Mouse (Mus musculus) hindbrain, embryonic 16.5 days (tissue): ENCODE measurements around the gene Oxct1. TPM values are rescaled to one million over a fixed set of nuclear protein-coding genes. Genes with fewer than 3 reads are reported as not detected.

ENCODE experiments used
- ATAC-seq: fragments of 200-750 bp; cut with Nextera tagmentation; 2 replicates; pipeline ENCODE4 v1.8.0; 2017; ENCODE audit warnings: moderate TSS enrichment, moderate library complexity
- H3K27ac ChIP-seq: fragments of 300-500 bp; sonication (generic); 2 replicates; pipeline ENCODE4 v1.5.1; 2014; ENCODE audit warnings: low read depth, mild to moderate bottlenecking, control low read depth, low read length, moderate library complexity
- H3K27me3 ChIP-seq: fragments of 300-500 bp; sonication (generic); replicated peaks from 2 replicates; pipeline ENCODE4 v1.6.1; 2014; ENCODE audit warnings: low read length; ENCODE audit not compliant: control insufficient read depth, insufficient read depth
- H3K36me3 ChIP-seq: fragments of 300-500 bp; sonication (generic); 2 replicates; pipeline ENCODE4 v1.6.1; 2014; ENCODE audit warnings: mild to moderate bottlenecking, low read length, moderate library complexity, mixed read lengths; ENCODE audit not compliant: control insufficient read depth, insufficient read depth
- H3K4me1 ChIP-seq: fragments of 300-500 bp; sonication (generic); 2 replicates; pipeline ENCODE4 v1.6.1; 2014; ENCODE audit warnings: low read depth, low read length; ENCODE audit not compliant: control insufficient read depth, insufficient read depth
- H3K4me2 ChIP-seq: fragments of 300-500 bp; sonication (generic); 2 replicates; pipeline ENCODE4 v1.6.1; 2014; ENCODE audit warnings: mild to moderate bottlenecking, low read length, control low read depth, moderate library complexity
- H3K4me3 ChIP-seq: fragments of 300-500 bp; sonication (generic); 2 replicates; pipeline ENCODE4 v1.5.1; 2014; ENCODE audit warnings: mild to moderate bottlenecking, low read length, control low read depth, moderate library complexity
- H3K9ac ChIP-seq: fragments of 300-500 bp; sonication (generic); 2 replicates; pipeline ENCODE4 v1.6.1; 2014; ENCODE audit warnings: low read depth, mild to moderate bottlenecking, control low read depth, low read length, moderate library complexity
- H3K9me3 ChIP-seq: fragments of 300-500 bp; sonication (generic); 2 replicates; pipeline ENCODE4 v1.6.1; 2014; ENCODE audit warnings: mild to moderate bottlenecking, low read length, moderate library complexity; ENCODE audit not compliant: control insufficient read depth
- WGBS: fragments of 180-500 bp; shearing (Covaris S2); extraction: QIAGEN DNeasy Blood & Tissue Kit; methylation state at CpG from one replicate; pipeline ENCODE4 v1.1.7; 2014; 5-methylcytosine and 5-hydroxymethylcytosine counted together
- polyA plus RNA-seq: library from polyadenylated mRNA; unstranded; fragments of >200 nt; fragmentation: Nextera tagmentation; extraction: Ambion mirVana; gene quantifications from 2 replicates; pipeline ENCODE4 v1.2.1, GENCODE M21; 2015

Gene Oxct1
- polyA plus RNA-seq, 1 experiment from 2014 or later = 495 TPM

GRCm38 (mm10) chr15:4025508-4025904, 677 bp upstream of the Oxct1 start:
- 72% methylated on average over 11 of the region's 11 CpGs for WGBS
- Histone ChIP-seq H3K9ac (no peak overlapping the region), H3K4me1 (peaks cover 12% of the 10 kb centered on the region), H3K4me3 (peak overlapping the region; percentile 98; the same call in 1 of the 2 replicates), H3K27ac (no peak overlapping the region), H3K9me3 (no peaks in the 10 kb centered on the region), H3K4me2 (peak overlapping the region; percentile 71), H3K27me3 (no peaks in the 10 kb centered on the region), H3K36me3 (no peaks in the 10 kb centered on the region)
- ATAC-seq = no peak

- peak overlapping the region; percentile 99 for H3K27ac ChIP-seq
- no peaks in the 10 kb centered on the region for H3K9me3 ChIP-seq
- H3K27me3 ChIP-seq = no peaks in the 10 kb centered on the region
- peak overlapping the region; percentile 71 for H3K4me2 ChIP-seq
- H3K4me3 ChIP-seq = peak overlapping the region; percentile 98
- under 1% methylated on average over 64 of the region's 65 CpGs for WGBS
- no peaks in the 10 kb centered on the region for H3K36me3 ChIP-seq
- peaks cover 12% of the 10 kb centered on the region for H3K4me1 ChIP-seq
- ATAC-seq = peak; percentile 83
- H3K9ac ChIP-seq = peak overlapping the region; percentile 93
These were observed 825 bp downstream of the Oxct1 start for GRCm38 (mm10) chr15:4026831-4027584.

DNA sequence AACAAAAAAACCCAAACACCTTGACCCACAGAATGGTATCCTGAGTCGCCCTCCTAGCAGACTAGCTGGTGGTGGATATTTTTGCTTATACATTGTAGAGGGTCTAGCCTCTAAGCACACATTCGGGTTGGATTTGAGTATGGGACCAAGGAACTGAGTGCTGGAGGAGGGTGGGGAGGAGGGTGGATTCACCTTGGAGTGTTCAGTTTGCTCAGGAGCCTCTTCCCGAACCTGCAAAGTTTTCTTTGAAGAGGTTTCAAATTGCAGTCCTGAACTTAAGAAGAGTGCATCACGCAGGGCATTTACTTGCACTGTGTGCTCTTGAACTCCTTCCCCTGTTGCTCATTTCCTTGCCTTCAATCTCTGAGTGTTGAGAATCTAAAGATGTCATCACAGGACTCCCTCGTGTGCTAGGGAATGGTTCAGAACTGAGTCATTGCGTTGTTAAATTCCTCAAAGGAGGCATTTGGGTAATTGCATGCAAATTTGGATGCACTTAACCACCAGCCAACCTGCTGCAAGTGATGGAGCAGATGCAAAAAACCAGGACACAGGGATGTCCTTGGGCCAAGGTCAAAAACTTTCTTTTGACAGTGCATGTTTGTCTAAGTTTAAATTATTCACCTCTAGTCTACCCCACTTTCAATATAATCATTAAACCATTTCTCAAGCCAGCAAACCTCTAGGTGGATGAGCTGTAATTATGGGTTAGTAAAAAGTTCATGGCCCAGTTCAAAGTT, 1.7 kb downstream of the Oxct1 start:
- Histone ChIP-seq H3K4me3 (peak overlapping the region; percentile 98), H3K27me3 (no peaks in the 10 kb centered on the region), H3K4me1 (peaks cover 12% of the 10 kb centered on the region), H3K9me3 (no peaks in the 10 kb centered on the region), H3K36me3 (no peaks in the 10 kb centered on the region), H3K4me2 (peak overlapping the region; percentile 71), H3K27ac (peak overlapping the region; percentile 99), H3K9ac (peak overlapping the region; percentile 93)
- WGBS = 12% methylated on average over 6 of the region's 6 CpGs
- ATAC-seq = no peak

DNA sequence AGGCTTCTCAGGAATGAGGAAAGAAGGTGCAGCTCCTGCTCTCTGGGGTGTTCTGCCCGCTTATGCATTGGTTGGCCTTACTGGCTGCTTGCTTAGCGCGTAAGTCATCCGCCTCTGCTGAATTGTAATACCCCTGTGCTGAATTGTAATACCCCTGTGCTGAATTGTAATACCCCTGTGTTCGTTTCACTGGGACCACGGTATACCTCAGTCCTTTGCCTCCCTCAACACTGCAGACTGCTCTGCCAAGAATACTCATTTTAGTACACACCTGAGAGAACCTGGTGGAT, 2.2 kb downstream of the Oxct1 start:
- Histone ChIP-seq H3K4me2 (peak overlapping the region; percentile 71), H3K27me3 (no peaks in the 10 kb centered on the region), H3K36me3 (no peaks in the 10 kb centered on the region), H3K4me3 (no peak overlapping the region), H3K4me1 (peaks cover 12% of the 10 kb centered on the region), H3K27ac (no peak overlapping the region), H3K9ac (no peak overlapping the region), H3K9me3 (no peaks in the 10 kb centered on the region)
- ATAC-seq = no peak
- 72% methylated on average over 6 of the region's 6 CpGs for WGBS

GRCm38 (mm10) chr15:4028960-4029359, 2.8 kb downstream of the Oxct1 start:
- no peak for ATAC-seq
- Histone ChIP-seq H3K4me2 (no peak overlapping the region), H3K4me1 (peaks cover 12% of the 10 kb centered on the region), H3K9me3 (no peaks in the 10 kb centered on the region), H3K27me3 (no peaks in the 10 kb centered on the region), H3K9ac (no peak overlapping the region), H3K36me3 (no peaks in the 10 kb centered on the region), H3K27ac (no peak overlapping the region), H3K4me3 (no peak overlapping the region)

- H3K4me1 ChIP-seq = peaks cover 4% of the 10 kb centered on the region
- peaks cover 14% of the 10 kb centered on the region for H3K36me3 ChIP-seq
- 86% methylated on average over 3 of the region's 3 CpGs for WGBS
- no peaks in the 10 kb centered on the region for H3K27me3 ChIP-seq
- ATAC-seq = no peak
- H3K4me2 ChIP-seq = no peak overlapping the region
- no peaks in the 10 kb centered on the region for H3K9me3 ChIP-seq
- no peak overlapping the region for H3K27ac ChIP-seq
- H3K4me3 ChIP-seq = no peak overlapping the region
- no peak overlapping the region for H3K9ac ChIP-seq
These were observed 7.2 kb downstream of the Oxct1 start for GRCm38 (mm10) chr15:4033168-4034004.

DNA sequence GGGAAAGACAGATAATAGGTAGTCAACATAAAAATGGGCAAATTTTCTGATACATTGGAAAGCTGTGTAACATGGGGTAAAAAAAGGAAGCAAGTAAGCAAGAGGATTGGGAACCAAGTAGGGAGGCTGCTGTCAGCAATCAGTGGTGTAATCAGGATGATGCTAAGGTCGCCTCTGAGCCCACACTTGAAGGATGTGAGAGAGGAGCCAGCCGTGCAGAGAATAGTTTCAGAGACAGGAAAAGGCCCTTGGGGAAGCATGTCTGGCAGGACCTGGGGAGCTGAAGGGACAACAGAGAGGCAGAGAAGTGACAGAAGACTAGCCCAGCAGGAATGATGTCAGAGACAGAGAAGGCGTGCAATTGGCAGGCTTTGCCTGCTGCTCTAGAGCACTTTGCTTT, 16.2 kb downstream of the Oxct1 start:
- WGBS = 72% methylated on average over 3 of the region's 3 CpGs
- peaks cover 23% of the 10 kb centered on the region for H3K36me3 ChIP-seq
- ATAC-seq = 0 out of 2 replicates have a peak, but pooled peaks have one; percentile 13
- no peak overlapping the region for H3K4me3 ChIP-seq
- no peaks in the 10 kb centered on the region for H3K4me1 ChIP-seq
- H3K9ac ChIP-seq = no peak overlapping the region
- no peaks in the 10 kb centered on the region for H3K27me3 ChIP-seq
- H3K27ac ChIP-seq = no peak overlapping the region
- H3K9me3 ChIP-seq = no peaks in the 10 kb centered on the region
- H3K4me2 ChIP-seq = no peak overlapping the region

DNA sequence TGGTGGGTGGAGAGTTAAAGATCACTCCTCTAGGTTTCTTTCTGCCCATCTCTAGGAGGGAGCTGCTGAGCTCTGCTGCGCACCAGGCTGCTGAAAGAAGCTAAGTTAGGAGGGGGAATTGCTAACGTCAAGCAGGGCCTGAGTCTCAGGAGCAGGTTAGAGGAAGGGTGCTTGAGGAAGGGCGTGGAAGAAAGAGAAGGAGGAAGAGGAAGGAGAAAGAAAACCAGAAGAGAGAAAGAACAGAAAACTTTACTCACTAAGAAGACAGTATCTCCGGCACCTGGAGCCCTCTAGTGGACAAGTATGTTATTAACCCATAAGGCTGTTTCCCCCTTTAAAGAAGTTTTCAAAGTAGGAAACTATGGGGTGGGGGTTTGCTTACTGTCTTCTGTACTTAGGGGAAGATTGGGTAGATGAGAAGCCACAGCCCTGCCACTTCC, 16.9 kb downstream of the Oxct1 start:
- Histone ChIP-seq H3K36me3 (peaks cover 21% of the 10 kb centered on the region), H3K27ac (no peak overlapping the region), H3K9me3 (no peaks in the 10 kb centered on the region), H3K9ac (no peak overlapping the region), H3K4me1 (no peaks in the 10 kb centered on the region), H3K4me2 (no peak overlapping the region), H3K27me3 (no peaks in the 10 kb centered on the region), H3K4me3 (no peak overlapping the region)
- 25% methylated on average over 4 of the region's 4 CpGs for WGBS
- peak; percentile 41; the same call in 1 of the 2 replicates for ATAC-seq

- peak; percentile 84 for ATAC-seq
- H3K9ac ChIP-seq = no peak overlapping the region
- no peak overlapping the region for H3K27ac ChIP-seq
- no peak overlapping the region for H3K4me2 ChIP-seq
- no peaks in the 10 kb centered on the region for H3K4me1 ChIP-seq
- peaks cover 27% of the 10 kb centered on the region for H3K36me3 ChIP-seq
- no peaks in the 10 kb centered on the region for H3K27me3 ChIP-seq
- 31% methylated on average over 5 of the region's 5 CpGs for WGBS
- no peaks in the 10 kb centered on the region for H3K9me3 ChIP-seq
- H3K4me3 ChIP-seq = no peak overlapping the region
These were observed 30.4 kb downstream of the Oxct1 start for GRCm38 (mm10) chr15:4056627-4057026.
